Mouse (Mus musculus) liver, embryonic 11.5 days (tissue): ENCODE measurements around the gene Cfap97d2. TPM values are rescaled to one million over a fixed set of nuclear protein-coding genes. Genes with fewer than 3 reads are reported as not detected.

ENCODE experiments used
- ATAC-seq: fragments of 200-750 bp; cut with Nextera tagmentation; replicated peaks from 2 replicates; pipeline ENCODE4 v1.8.0; 2017; ENCODE audit warnings: moderate number of reproducible peaks, mild to moderate bottlenecking, moderate TSS enrichment, moderate library complexity; ENCODE audit not compliant: low FRiP score
- DNase-seq: peaks from one replicate; pipeline ENCODE4 v3.0.0-alpha.2; 2017; ENCODE audit warnings: low spot score
- H3K27ac ChIP-seq: fragments of 300-500 bp; sonication (generic); 2 replicates; pipeline ENCODE4 v1.5.1; 2014; ENCODE audit warnings: mild to moderate bottlenecking, low read depth, low read length, control low read depth
- H3K27me3 ChIP-seq: fragments of 300-500 bp; sonication (generic); replicated peaks from 2 replicates; pipeline ENCODE4 v1.6.1; 2014; ENCODE audit warnings: low read length, mixed read lengths; ENCODE audit not compliant: control insufficient read depth, insufficient read depth
- H3K36me3 ChIP-seq: fragments of 300-500 bp; sonication (generic); 2 replicates; pipeline ENCODE4 v1.6.1; 2014; ENCODE audit warnings: mild to moderate bottlenecking, low read length, moderate library complexity, mixed read lengths; ENCODE audit not compliant: control insufficient read depth, insufficient read depth
- H3K4me1 ChIP-seq: fragments of 300-500 bp; sonication (generic); replicated peaks from 2 replicates; pipeline ENCODE4 v1.6.1; 2014; ENCODE audit warnings: low read length, mixed read lengths; ENCODE audit not compliant: control insufficient read depth, insufficient read depth
- H3K4me2 ChIP-seq: fragments of 300-500 bp; sonication (generic); 2 replicates; pipeline ENCODE4 v1.6.1; 2014; ENCODE audit warnings: mild to moderate bottlenecking, control low read depth, moderate library complexity
- H3K4me3 ChIP-seq: fragments of 300-500 bp; sonication (generic); 2 replicates; pipeline ENCODE4 v1.5.1; 2014; ENCODE audit warnings: low read depth, low read length, control low read depth
- H3K9ac ChIP-seq: fragments of 300-500 bp; sonication (generic); 2 replicates; pipeline ENCODE4 v1.6.1; 2014; ENCODE audit warnings: low read depth, low read length, control low read depth
- H3K9me3 ChIP-seq: fragments of 300-500 bp; sonication (generic); 2 replicates; pipeline ENCODE4 v1.6.1; 2016; ENCODE audit warnings: low read length, inconsistent platforms, mixed read lengths; ENCODE audit not compliant: control insufficient read depth
- WGBS: fragments of 180-500 bp; shearing (Covaris S2); extraction: QIAGEN DNeasy Blood & Tissue Kit; methylation state at CpG from one replicate; pipeline ENCODE4 v1.1.7; 2014; 5-methylcytosine and 5-hydroxymethylcytosine counted together
- polyA plus RNA-seq: library from polyadenylated mRNA; unstranded; fragments of >200 nt; fragmentation: Nextera tagmentation; extraction: Ambion mirVana; gene quantifications from 2 replicates; pipeline ENCODE4 v1.2.1, GENCODE M21; 2014

Cfap97d2 gene
- polyA plus RNA-seq, 1 experiment from 2014 or later = not detected

- Histone ChIP-seq H3K4me1 (no peaks in the 10 kb centered on the region), H3K9me3 (no peaks in the 10 kb centered on the region), H3K27ac (no peak overlapping the region), H3K9ac (no peak overlapping the region), H3K36me3 (no peaks in the 10 kb centered on the region), H3K4me3 (no peak overlapping the region), H3K27me3 (no peaks in the 10 kb centered on the region), H3K4me2 (no peak overlapping the region)
- DNase-seq (no peak), ATAC-seq (no peak)
- WGBS = 72% methylated on average over 10 of the region's 10 CpGs
These were observed 13.2 kb upstream of the Cfap97d2 start for GRCm38 (mm10) chr8:13692302-13693066.

GRCm38 (mm10) chr8:13694735-13695134, 11.0 kb upstream of the Cfap97d2 start:
- DNase-seq (no peak), ATAC-seq (no peak)
- Histone ChIP-seq H3K9me3 (no peaks in the 10 kb centered on the region), H3K4me3 (no peak overlapping the region), H3K27ac (no peak overlapping the region), H3K9ac (no peak overlapping the region), H3K4me2 (no peak overlapping the region), H3K27me3 (no peaks in the 10 kb centered on the region), H3K36me3 (no peaks in the 10 kb centered on the region), H3K4me1 (peaks cover 10% of the 10 kb centered on the region)
- 67% methylated on average over 12 of the region's 12 CpGs for WGBS

GRCm38 (mm10) chr8:13695203-13695867, 10.4 kb upstream of the Cfap97d2 start:
- Histone ChIP-seq H3K9ac (no peak overlapping the region), H3K9me3 (no peaks in the 10 kb centered on the region), H3K27me3 (no peaks in the 10 kb centered on the region), H3K4me2 (no peak overlapping the region), H3K4me1 (peaks cover 13% of the 10 kb centered on the region), H3K4me3 (no peak overlapping the region), H3K27ac (no peak overlapping the region), H3K36me3 (no peaks in the 10 kb centered on the region)
- 85% methylated on average over 10 of the region's 10 CpGs for WGBS
- ATAC-seq (no peak), DNase-seq (no peak)

GRCm38 (mm10) chr8:13696157-13696556, 9.5 kb upstream of the Cfap97d2 start:
- Histone ChIP-seq H3K4me3 (no peak overlapping the region), H3K4me2 (no peak overlapping the region), H3K36me3 (no peaks in the 10 kb centered on the region), H3K9ac (no peak overlapping the region), H3K4me1 (peaks cover 16% of the 10 kb centered on the region), H3K27ac (no peak overlapping the region), H3K9me3 (no peaks in the 10 kb centered on the region), H3K27me3 (no peaks in the 10 kb centered on the region)
- WGBS = 64% methylated on average over 4 of the region's 4 CpGs
- no peak for DNase-seq
- no peak for ATAC-seq

- Histone ChIP-seq H3K27me3 (no peaks in the 10 kb centered on the region), H3K4me3 (no peak overlapping the region), H3K4me1 (peaks cover 16% of the 10 kb centered on the region), H3K36me3 (no peaks in the 10 kb centered on the region), H3K9me3 (no peaks in the 10 kb centered on the region), H3K27ac (no peak overlapping the region), H3K4me2 (no peak overlapping the region), H3K9ac (no peak overlapping the region)
- no peak for DNase-seq
- no peak for ATAC-seq
- 76% methylated on average over 8 of the region's 8 CpGs for WGBS
These were observed 8.5 kb upstream of the Cfap97d2 start for GRCm38 (mm10) chr8:13697196-13697595.

GRCm38 (mm10) chr8:13697681-13698080, 8.0 kb upstream of the Cfap97d2 start:
- peaks cover 19% of the 10 kb centered on the region for H3K4me1 ChIP-seq
- H3K4me3 ChIP-seq = no peak overlapping the region
- H3K27me3 ChIP-seq = no peaks in the 10 kb centered on the region
- H3K9me3 ChIP-seq = no peaks in the 10 kb centered on the region
- no peaks in the 10 kb centered on the region for H3K36me3 ChIP-seq
- no peak overlapping the region for H3K9ac ChIP-seq
- no peak overlapping the region for H3K4me2 ChIP-seq
- H3K27ac ChIP-seq = no peak overlapping the region
- DNase-seq (no peak), ATAC-seq (no peak)
- 72% methylated on average over 8 of the region's 8 CpGs for WGBS

- 73% methylated on average over 3 of the region's 3 CpGs for WGBS
- Histone ChIP-seq H3K9ac (no peak overlapping the region), H3K4me2 (no peak overlapping the region), H3K9me3 (no peaks in the 10 kb centered on the region), H3K27me3 (no peaks in the 10 kb centered on the region), H3K36me3 (no peaks in the 10 kb centered on the region), H3K4me1 (peaks cover 19% of the 10 kb centered on the region), H3K27ac (no peak overlapping the region), H3K4me3 (no peak overlapping the region)
- DNase-seq (no peak), ATAC-seq (no peak)
These were observed 7.4 kb upstream of the Cfap97d2 start for GRCm38 (mm10) chr8:13698281-13698680.

GRCm38 (mm10) chr8:13699323-13699949, 6.3 kb upstream of the Cfap97d2 start:
- no peaks in the 10 kb centered on the region for H3K36me3 ChIP-seq
- 40% methylated on average over 5 of the region's 5 CpGs for WGBS
- H3K27me3 ChIP-seq = no peaks in the 10 kb centered on the region
- H3K9me3 ChIP-seq = no peaks in the 10 kb centered on the region
- no peak for DNase-seq
- H3K4me2 ChIP-seq = no peak overlapping the region
- no peak overlapping the region for H3K9ac ChIP-seq
- peaks cover 19% of the 10 kb centered on the region for H3K4me1 ChIP-seq
- ATAC-seq = peak; percentile 68; the same call in 1 of the 2 replicates
- H3K27ac ChIP-seq = no peak overlapping the region
- H3K4me3 ChIP-seq = no peak overlapping the region
